Mouse (Mus musculus): ENCODE results near the gene Srms.

- peak; percentile 54 for TF ChIP-seq CTCF (IDR thresholded peaks at IDR 0.05; ENCODE audit: low read depth)
- TF ChIP-seq EP300 (optimal IDR thresholded peaks at IDR 0.05): no peak
Observed at GRCm38 (mm10) chr2:181235681-181236566, 22.9 kb upstream of the Srms start.
